Mouse (Mus musculus): ENCODE results near the gene Cib1. TPM values are rescaled to one million over a fixed set of nuclear protein-coding genes. Genes with fewer than 3 reads are reported as not detected.

The Cib1 gene
- total RNA-seq (2014; rRNA removed) (51.7 and 62.5 TPM in 2 replicates), polyA plus RNA-seq (2012; rRNA removed) (108 and 114 TPM in 2 replicates)

- peaks cover 9% of the 10 kb centered on the region for H3K4me1 ChIP-seq (ENCODE audit: control insufficient read depth, insufficient read depth, low read length)
- no peaks in the 10 kb centered on the region for H3K36me3 ChIP-seq (ENCODE audit: control insufficient read depth, insufficient read depth, low read length)
- H3K27ac ChIP-seq (replicated peaks; ENCODE audit: insufficient read depth, low read depth, low read length): peak within 1 kb of the TSS; percentile 74
- H3K4me3 ChIP-seq (ENCODE audit: insufficient read depth, low read depth, low read length): peak within 1 kb of the TSS; percentile 71
- H3K27me3 ChIP-seq (ENCODE audit: control insufficient read depth, insufficient read depth, low read length): no peaks in the 10 kb centered on the region
- TF ChIP-seq POLR2A (IDR thresholded peaks at IDR 0.05; ENCODE audit: extremely low read depth, insufficient read depth, low read length) (peak; percentile 58; the same call in 1 of the 2 replicates), CTCF (IDR thresholded peaks at IDR 0.05; ENCODE audit: low read depth, low read length) (no peak)
- WGBS: under 1% methylated on average over 56 of the region's 56 CpGs
- H3K9ac ChIP-seq (ENCODE audit: low read depth, low read length): peak within 1 kb of the TSS; percentile 83
- peaks cover 13% of the 10 kb centered on the region; the same call in 1 of the 2 replicates for H3K79me2 ChIP-seq (ENCODE audit: control insufficient read depth, insufficient read depth, low read length)
- peak; percentile 79 for DNase-seq (ENCODE audit: extremely low read depth, low read depth, low spot score)
Observed at GRCm38 (mm10) chr7:80232489-80233029, at the start of gene Cib1, which contains the start of gene Gdpgp1. Gene Cib1, minus strand, starts transcription at chr7:80232813. Gene Gdpgp1, plus strand, starts transcription at chr7:80232865.

- no peaks in the 10 kb centered on the region for H3K79me2 ChIP-seq (ENCODE audit: control insufficient read depth, insufficient read depth, low read length)
- no peak overlapping the region for H3K4me3 ChIP-seq (ENCODE audit: insufficient read depth, low read depth, low read length)
- H3K27ac ChIP-seq (replicated peaks; ENCODE audit: insufficient read depth, low read depth, low read length): no peak overlapping the region
- no peak overlapping the region for H3K9ac ChIP-seq (ENCODE audit: low read depth, low read length)
- no peak for DNase-seq (ENCODE audit: extremely low read depth, low read depth, low spot score)
- H3K27me3 ChIP-seq (ENCODE audit: control insufficient read depth, insufficient read depth, low read length): no peaks in the 10 kb centered on the region
- H3K36me3 ChIP-seq (ENCODE audit: control insufficient read depth, insufficient read depth, low read length): peaks cover 54% of the 10 kb centered on the region
- WGBS: 90% methylated on average over 3 of the region's 3 CpGs
- TF ChIP-seq POLR2A (IDR thresholded peaks at IDR 0.05; ENCODE audit: extremely low read depth, insufficient read depth, low read length): no peak
- TF ChIP-seq CTCF (IDR thresholded peaks at IDR 0.05; ENCODE audit: low read depth, low read length): no peak
- H3K4me1 ChIP-seq (ENCODE audit: control insufficient read depth, insufficient read depth, low read length): no peaks in the 10 kb centered on the region
Observed at GRCm38 (mm10) chr7:80281646-80282045, 49.0 kb upstream of the Cib1 start.

GRCm38 (mm10) chr7:80280998-80281397, 48.4 kb upstream of the Cib1 start:
- no peak for TF ChIP-seq POLR2A (IDR thresholded peaks at IDR 0.05; ENCODE audit: extremely low read depth, insufficient read depth, low read length)
- TF ChIP-seq CTCF (IDR thresholded peaks at IDR 0.05; ENCODE audit: low read depth, low read length): no peak
- H3K79me2 ChIP-seq (ENCODE audit: control insufficient read depth, insufficient read depth, low read length): no peaks in the 10 kb centered on the region
- no peak overlapping the region for H3K4me3 ChIP-seq (ENCODE audit: insufficient read depth, low read depth, low read length)
- 81% methylated on average over 2 of the region's 2 CpGs for WGBS
- no peaks in the 10 kb centered on the region for H3K27me3 ChIP-seq (ENCODE audit: control insufficient read depth, insufficient read depth, low read length)
- DNase-seq (ENCODE audit: extremely low read depth, low read depth, low spot score): no peak
- H3K36me3 ChIP-seq (ENCODE audit: control insufficient read depth, insufficient read depth, low read length): peaks cover 57% of the 10 kb centered on the region
- H3K4me1 ChIP-seq (ENCODE audit: control insufficient read depth, insufficient read depth, low read length): no peaks in the 10 kb centered on the region
- H3K9ac ChIP-seq (ENCODE audit: low read depth, low read length): no peak overlapping the region
- no peak overlapping the region for H3K27ac ChIP-seq (replicated peaks; ENCODE audit: insufficient read depth, low read depth, low read length)

- TF ChIP-seq CTCF (IDR thresholded peaks at IDR 0.05; ENCODE audit: low read depth, low read length): no peak
- no peak for TF ChIP-seq POLR2A (IDR thresholded peaks at IDR 0.05; ENCODE audit: extremely low read depth, insufficient read depth, low read length)
- Histone ChIP-seq H3K9ac (ENCODE audit: low read depth, low read length) (no peak overlapping the region), H3K4me3 (ENCODE audit: insufficient read depth, low read depth, low read length) (no peak overlapping the region), H3K79me2 (ENCODE audit: control insufficient read depth, insufficient read depth, low read length) (no peaks in the 10 kb centered on the region), H3K27me3 (ENCODE audit: control insufficient read depth, insufficient read depth, low read length) (no peaks in the 10 kb centered on the region), H3K4me1 (ENCODE audit: control insufficient read depth, insufficient read depth, low read length) (no peaks in the 10 kb centered on the region), H3K36me3 (ENCODE audit: control insufficient read depth, insufficient read depth, low read length) (peaks cover 55% of the 10 kb centered on the region), H3K27ac (replicated peaks; ENCODE audit: insufficient read depth, low read depth, low read length) (no peak overlapping the region)
- no peak for DNase-seq (ENCODE audit: extremely low read depth, low read depth, low spot score)
- WGBS: 92% methylated on average over 10 of the region's 10 CpGs
Observed at GRCm38 (mm10) chr7:80280032-80280431, 47.4 kb upstream of the Cib1 start.

GRCm38 (mm10) chr7:80276374-80276773, 43.8 kb upstream of the Cib1 start:
- Histone ChIP-seq H3K36me3 (ENCODE audit: control insufficient read depth, insufficient read depth, low read length) (peaks cover 37% of the 10 kb centered on the region), H3K9ac (ENCODE audit: low read depth, low read length) (no peak overlapping the region), H3K4me1 (ENCODE audit: control insufficient read depth, insufficient read depth, low read length) (no peaks in the 10 kb centered on the region), H3K27me3 (ENCODE audit: control insufficient read depth, insufficient read depth, low read length) (no peaks in the 10 kb centered on the region), H3K27ac (replicated peaks; ENCODE audit: insufficient read depth, low read depth, low read length) (no peak overlapping the region), H3K4me3 (ENCODE audit: insufficient read depth, low read depth, low read length) (no peak overlapping the region), H3K79me2 (ENCODE audit: control insufficient read depth, insufficient read depth, low read length) (no peaks in the 10 kb centered on the region)
- no peak for DNase-seq (ENCODE audit: extremely low read depth, low read depth, low spot score)
- no peak for TF ChIP-seq CTCF (IDR thresholded peaks at IDR 0.05; ENCODE audit: low read depth, low read length)
- 93% methylated on average over 4 of the region's 4 CpGs for WGBS

- no peak for DNase-seq (ENCODE audit: extremely low read depth, low read depth, low spot score)
Observed at GRCm38 (mm10) chr7:80273456-80273855, 40.8 kb upstream of the Cib1 start.

More at GRCm38 (mm10) chr7:80273456-80273855, 40.8 kb upstream of the Cib1 start:
- TF ChIP-seq CTCF (IDR thresholded peaks at IDR 0.05; ENCODE audit: low read depth, low read length): no peak
- TF ChIP-seq POLR2A (IDR thresholded peaks at IDR 0.05; ENCODE audit: extremely low read depth, insufficient read depth, low read length): no peak
- WGBS: 93% methylated on average over 2 of the region's 2 CpGs
- Histone ChIP-seq H3K27ac (replicated peaks; ENCODE audit: insufficient read depth, low read depth, low read length) (no peak overlapping the region), H3K36me3 (ENCODE audit: control insufficient read depth, insufficient read depth, low read length) (peaks cover 23% of the 10 kb centered on the region), H3K79me2 (ENCODE audit: control insufficient read depth, insufficient read depth, low read length) (no peaks in the 10 kb centered on the region), H3K9ac (ENCODE audit: low read depth, low read length) (no peak overlapping the region), H3K27me3 (ENCODE audit: control insufficient read depth, insufficient read depth, low read length) (no peaks in the 10 kb centered on the region), H3K4me1 (ENCODE audit: control insufficient read depth, insufficient read depth, low read length) (peaks cover 10% of the 10 kb centered on the region), H3K4me3 (ENCODE audit: insufficient read depth, low read depth, low read length) (no peak overlapping the region)

Data from liver, adult 2 months (tissue).